Mouse (Mus musculus): ENCODE measurements at regions not wholly inside any gene's neighbourhood (a gene's known extent, or its start where the extent isn't known, plus 50 kb on each side); places are given as distances from the start of the nearest gene placed in this dataset.

DNA sequence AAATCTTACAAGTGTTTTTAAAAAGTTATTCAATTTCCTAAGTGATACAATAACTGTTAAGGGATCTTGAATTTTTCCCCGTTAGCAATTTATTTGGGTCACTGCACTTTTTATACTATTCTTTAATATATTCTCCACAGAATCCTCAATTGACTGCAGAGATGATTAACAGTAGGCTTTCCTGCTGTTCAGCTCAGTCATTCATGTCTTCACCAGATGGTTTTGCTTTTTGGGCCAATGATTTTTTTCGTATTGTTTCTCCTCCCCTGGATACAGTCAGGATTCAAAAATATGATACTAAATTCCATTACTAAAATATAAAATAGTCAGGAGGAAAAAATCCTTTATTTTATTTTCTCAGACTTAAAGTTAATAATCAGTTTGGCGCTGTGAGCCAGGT is 201.9 kb downstream of the 1700017N19Rik start:
- TF ChIP-seq POLR2A (IDR thresholded peaks at IDR 0.05; ENCODE audit: borderline replicate concordance, insufficient read depth, low read length), result no peak
- TF ChIP-seq CTCF (IDR thresholded peaks at IDR 0.05; ENCODE audit: borderline replicate concordance, insufficient read depth, low read depth, low read length), result no peak

Data from cerebellum, adult 2 months (tissue).